Mouse (Mus musculus): ENCODE results near the gene Myrip.

DNA sequence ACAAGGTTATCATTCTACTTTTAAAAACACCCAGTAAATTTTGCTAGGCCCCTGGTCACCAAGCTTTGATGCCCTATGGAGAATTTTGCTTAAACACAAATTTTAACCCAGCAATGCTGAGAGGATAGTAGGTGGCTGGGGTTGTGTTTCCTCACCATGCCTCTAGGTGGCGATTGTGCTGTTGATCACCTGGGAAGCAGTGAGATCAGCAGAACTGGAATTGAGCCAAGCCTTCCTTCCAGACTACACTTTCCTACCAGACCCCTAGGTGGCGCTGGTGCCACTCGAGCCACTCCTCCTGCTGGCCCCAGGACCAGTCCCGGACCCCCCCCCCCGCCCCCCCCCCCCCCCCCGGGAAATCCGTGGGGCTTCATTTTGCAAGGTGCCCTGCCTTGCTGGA, 114.2 kb downstream of the Myrip start:
- TF ChIP-seq POLR2A (IDR thresholded peaks at IDR 0.05; ENCODE audit: low read depth, low read length): no peak
- TF ChIP-seq CTCF (IDR thresholded peaks at IDR 0.05; ENCODE audit: extremely low read depth, insufficient read length, insufficient replicate concordance, low read depth, low read length): peak; percentile 58; the same call in 1 of the 2 replicates
